Mouse (Mus musculus) erythroblast, embryonic 14.5 days (primary cell): Measurements from ENCODE around the gene Ahnak2. TPM values are rescaled to one million over a fixed set of nuclear protein-coding genes. Genes with fewer than 3 reads are reported as not detected.

Source experiments
- H3K27me3 ChIP-seq: 2 replicates; pipeline ENCODE4 v1.6.1; 2012; ENCODE audit warnings: inconsistent platforms; ENCODE audit not compliant: control insufficient read depth
- H3K36me3 ChIP-seq: 2 replicates; pipeline ENCODE4 v1.6.1; 2012; ENCODE audit warnings: mild to moderate bottlenecking, inconsistent platforms; ENCODE audit not compliant: control insufficient read depth
- H3K4me1 ChIP-seq: 2 replicates; pipeline ENCODE4 v1.6.1; 2012; ENCODE audit warnings: inconsistent platforms; ENCODE audit not compliant: control insufficient read depth
- H3K4me3 ChIP-seq: replicated peaks from 2 replicates; pipeline ENCODE3; 2012; ENCODE audit warnings: moderate library complexity, mild to moderate bottlenecking, inconsistent platforms
- H3K9me3 ChIP-seq: 2 replicates; pipeline ENCODE4 v1.6.1; 2012; ENCODE audit warnings: low read length, inconsistent platforms, mixed read lengths; ENCODE audit not compliant: control insufficient read depth
- GATA1 ChIP-seq: IDR thresholded peaks from 2 replicates; pipeline ENCODE4 v1.6.1; 2012; ENCODE audit warnings: low read length, inconsistent platforms, mixed read lengths
- TAL1 ChIP-seq: IDR thresholded peaks from 3 replicates; pipeline ENCODE4 v1.6.1; 2012; ENCODE audit warnings: low read length, inconsistent platforms, mixed read lengths
- polyA plus RNA-seq: library from polyadenylated mRNA; stranded (reverse); fragments of >175 nt; gene quantifications from 2 replicates; pipeline ENCODE4 v1.2.3, GENCODE M21; 2012

Gene Ahnak2
- polyA plus RNA-seq, 1 experiment: 0.01 TPM

- Histone ChIP-seq H3K4me1 (no peaks in the 10 kb centered on the region; the same call in 1 of the 2 replicates), H3K4me3 (no peak overlapping the region), H3K36me3 (peaks cover 2% of the 10 kb centered on the region; the same call in 1 of the 2 replicates), H3K27me3 (no peaks in the 10 kb centered on the region; the same call in 1 of the 2 replicates), H3K9me3 (no peaks in the 10 kb centered on the region)
- TF ChIP-seq GATA1 (no peak), TAL1 (no peak)
These were observed 56.7 kb downstream of the Ahnak2 start for GRCm38 (mm10) chr12:112745716-112746115.

DNA sequence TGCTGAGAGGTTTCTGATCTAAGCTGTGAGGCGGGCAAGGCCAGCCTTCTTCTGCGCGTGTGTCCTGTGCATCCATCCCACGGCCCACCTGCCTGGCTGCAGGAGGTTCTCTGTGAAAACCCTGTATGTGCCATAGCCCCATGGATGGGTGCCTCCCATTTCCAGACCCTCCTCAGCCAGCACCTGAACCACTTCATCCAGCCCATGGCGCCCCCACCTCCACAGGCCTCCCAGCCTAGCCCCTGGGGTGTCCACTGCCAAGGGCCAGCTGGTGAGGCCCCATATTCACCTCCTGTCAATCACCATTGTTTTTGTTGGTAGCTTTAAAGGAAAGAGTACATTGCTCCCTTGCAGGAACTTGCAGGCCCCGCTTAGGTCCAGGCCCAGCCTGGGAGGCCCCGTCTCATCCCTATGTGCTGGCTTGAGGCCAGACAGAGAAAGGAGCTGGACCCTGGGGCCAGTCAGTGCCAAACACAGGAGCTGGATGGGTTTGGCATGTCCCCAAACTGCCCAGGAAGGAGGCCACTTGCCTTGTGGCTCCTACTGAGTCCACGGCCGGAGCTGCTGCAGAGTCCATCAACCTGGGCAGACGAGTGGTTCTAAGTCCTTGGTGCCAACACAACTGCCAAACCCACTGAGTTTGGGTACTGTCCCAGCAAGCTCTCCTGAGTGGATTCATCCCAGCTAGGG is 57.4 kb downstream of the Ahnak2 start:
- Histone ChIP-seq H3K4me3 (no peak overlapping the region), H3K27me3 (no peaks in the 10 kb centered on the region), H3K9me3 (no peaks in the 10 kb centered on the region), H3K36me3 (peaks cover 2% of the 10 kb centered on the region; the same call in 1 of the 2 replicates), H3K4me1 (no peaks in the 10 kb centered on the region; the same call in 1 of the 2 replicates)
- TF ChIP-seq GATA1: no peak
- no peak for TF ChIP-seq TAL1

GRCm38 (mm10) chr12:112744211-112744610 is 58.2 kb downstream of the Ahnak2 start:
- H3K4me3 ChIP-seq: no peak overlapping the region
- peaks cover 4% of the 10 kb centered on the region; the same call in 1 of the 2 replicates for H3K36me3 ChIP-seq

DNA sequence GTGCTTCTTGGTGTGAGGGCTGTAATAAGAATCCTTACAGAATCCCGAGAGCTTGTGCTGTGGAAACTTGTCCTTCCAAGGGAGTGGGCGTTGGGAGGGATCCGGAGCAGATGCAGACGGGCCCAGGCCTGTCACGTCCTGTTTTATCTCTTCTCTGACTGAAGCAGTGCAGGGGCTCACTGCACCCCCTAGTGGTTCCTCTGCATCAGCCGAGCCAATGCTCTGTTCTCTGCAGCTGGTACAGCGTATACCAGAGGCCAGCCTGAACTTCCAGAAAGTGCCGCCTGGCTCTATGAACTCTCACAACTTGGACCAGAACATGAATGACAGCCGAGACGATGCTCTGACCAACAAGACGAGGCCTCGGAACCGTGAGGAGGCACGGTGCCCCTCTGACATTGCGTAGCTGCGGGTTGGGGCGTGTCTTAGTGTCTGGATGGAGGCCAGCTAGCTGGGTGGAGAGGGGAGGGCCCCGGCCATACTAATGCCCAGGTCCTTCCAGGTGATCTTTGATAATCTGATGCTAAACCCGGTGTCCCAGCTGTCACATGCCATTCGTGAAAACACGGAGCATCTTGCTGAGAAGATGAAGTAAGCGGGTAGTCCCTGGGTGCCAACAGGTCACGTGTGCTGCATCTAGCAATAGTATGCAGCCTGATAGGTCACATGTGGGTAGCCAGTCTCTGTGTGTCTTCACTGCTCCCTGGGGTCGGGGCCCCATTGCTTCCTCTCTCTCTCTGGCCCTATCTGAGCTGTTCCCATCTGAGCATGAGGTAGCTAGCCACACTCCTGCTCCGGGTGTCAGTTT is 59.1 kb downstream of the Ahnak2 start:
- TF ChIP-seq TAL1 (no peak), GATA1 (no peak)
- no peaks in the 10 kb centered on the region; the same call in 1 of the 2 replicates for H3K4me1 ChIP-seq
- peaks cover 6% of the 10 kb centered on the region; the same call in 1 of the 2 replicates for H3K36me3 ChIP-seq
- H3K4me3 ChIP-seq: no peak overlapping the region
- no peaks in the 10 kb centered on the region for H3K27me3 ChIP-seq
- no peaks in the 10 kb centered on the region for H3K9me3 ChIP-seq

More at GRCm38 (mm10) chr12:112744211-112744610, 58.2 kb downstream of the Ahnak2 start:
- TF ChIP-seq TAL1: no peak
- no peak for TF ChIP-seq GATA1
- Histone ChIP-seq H3K9me3 (no peaks in the 10 kb centered on the region), H3K4me1 (no peaks in the 10 kb centered on the region; the same call in 1 of the 2 replicates), H3K27me3 (no peaks in the 10 kb centered on the region)

GRCm38 (mm10) chr12:112742768-112743167 is 59.7 kb downstream of the Ahnak2 start:
- H3K4me1 ChIP-seq: no peaks in the 10 kb centered on the region; the same call in 1 of the 2 replicates
- no peak overlapping the region for H3K4me3 ChIP-seq
- H3K27me3 ChIP-seq: no peaks in the 10 kb centered on the region
- no peaks in the 10 kb centered on the region for H3K9me3 ChIP-seq
- TF ChIP-seq GATA1: no peak
- no peak for TF ChIP-seq TAL1
- peaks cover 6% of the 10 kb centered on the region; the same call in 1 of the 2 replicates for H3K36me3 ChIP-seq

DNA sequence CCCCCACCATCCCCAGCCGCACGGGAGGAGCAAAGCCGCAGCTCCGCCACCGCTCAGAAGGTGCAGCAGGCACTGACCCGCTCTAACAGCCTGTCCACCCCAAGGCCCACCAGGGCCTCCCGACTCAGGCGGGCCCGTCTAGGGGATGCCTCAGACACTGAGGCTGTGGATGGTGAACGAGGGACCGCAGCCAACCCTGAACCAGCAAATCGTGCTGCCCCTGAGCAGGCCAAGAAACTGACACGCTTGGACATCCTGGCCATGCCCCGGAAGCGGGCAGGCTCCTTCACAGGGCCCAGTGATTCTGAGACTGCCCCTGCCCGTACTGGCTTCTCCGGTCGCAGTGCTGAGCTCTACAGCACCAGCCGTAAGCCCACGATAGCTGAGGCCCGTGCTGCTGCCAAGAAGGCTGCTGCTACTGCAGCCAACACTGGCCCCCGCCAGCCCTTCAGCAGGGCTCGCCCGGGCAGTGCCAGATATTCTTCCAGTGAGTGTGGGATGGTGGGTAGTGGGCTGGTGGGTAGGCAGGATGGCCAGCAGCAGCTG is 63.4 kb downstream of the Ahnak2 start:
- Histone ChIP-seq H3K27me3 (no peaks in the 10 kb centered on the region), H3K9me3 (no peaks in the 10 kb centered on the region), H3K4me3 (no peak overlapping the region), H3K36me3 (peaks cover 15% of the 10 kb centered on the region; the same call in 1 of the 2 replicates), H3K4me1 (no peaks in the 10 kb centered on the region; the same call in 1 of the 2 replicates)
- TF ChIP-seq GATA1 (no peak), TAL1 (no peak)

DNA sequence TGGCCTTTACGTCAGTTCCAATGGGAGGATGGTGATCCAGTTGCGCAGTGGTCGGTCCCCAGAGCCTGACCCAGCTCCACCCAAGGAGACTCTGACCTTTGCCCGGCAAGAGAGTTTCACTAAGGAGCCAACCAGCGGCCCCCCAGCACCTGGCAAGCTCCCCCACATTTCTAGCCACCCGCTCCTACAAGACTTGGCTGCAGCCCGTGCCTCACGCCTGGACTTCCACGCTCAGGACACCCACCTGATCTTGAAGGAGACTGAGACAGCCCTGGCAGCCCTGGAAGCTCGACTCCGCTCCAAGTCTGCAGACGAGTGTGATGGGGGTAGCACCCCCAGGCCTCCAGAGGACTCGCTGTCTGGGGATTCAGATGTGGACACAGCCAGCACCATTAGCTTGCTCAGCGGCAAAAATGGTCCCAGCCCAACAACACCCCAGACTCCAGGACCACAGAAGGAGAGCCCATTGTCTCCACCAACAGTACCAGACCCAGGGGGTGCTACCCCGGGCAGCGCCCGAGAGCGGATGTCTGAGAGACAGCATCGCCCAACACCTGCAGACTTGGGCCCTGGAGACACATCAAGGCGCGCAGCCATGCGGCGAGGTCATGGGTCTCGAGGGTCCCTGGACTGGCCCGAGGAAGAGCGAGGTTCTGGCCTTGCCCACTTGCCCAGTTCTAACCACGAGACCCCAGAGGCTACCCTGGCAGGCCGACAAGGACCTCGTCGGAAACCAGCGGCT is 64.0 kb downstream of the Ahnak2 start:
- no peaks in the 10 kb centered on the region for H3K27me3 ChIP-seq
- peaks cover 13% of the 10 kb centered on the region; the same call in 1 of the 2 replicates for H3K36me3 ChIP-seq
- TF ChIP-seq GATA1 (no peak), TAL1 (no peak)
- no peak overlapping the region for H3K4me3 ChIP-seq
- H3K9me3 ChIP-seq: no peaks in the 10 kb centered on the region
- H3K4me1 ChIP-seq: no peaks in the 10 kb centered on the region; the same call in 1 of the 2 replicates

GRCm38 (mm10) chr12:112737761-112738160 is 64.7 kb downstream of the Ahnak2 start:
- Histone ChIP-seq H3K4me3 (no peak overlapping the region), H3K9me3 (no peaks in the 10 kb centered on the region), H3K27me3 (no peaks in the 10 kb centered on the region), H3K4me1 (no peaks in the 10 kb centered on the region), H3K36me3 (peaks cover 16% of the 10 kb centered on the region; the same call in 1 of the 2 replicates)
- TF ChIP-seq GATA1: no peak
- TF ChIP-seq TAL1: no peak
